Mouse (Mus musculus): ENCODE data around the gene Ifng.
"Not testable (repeated sequence)": the region's sequence is repeated elsewhere in the genome, so short reads cannot be mapped to it uniquely, and the experiment has no call there.

The Ifng gene

DNA sequence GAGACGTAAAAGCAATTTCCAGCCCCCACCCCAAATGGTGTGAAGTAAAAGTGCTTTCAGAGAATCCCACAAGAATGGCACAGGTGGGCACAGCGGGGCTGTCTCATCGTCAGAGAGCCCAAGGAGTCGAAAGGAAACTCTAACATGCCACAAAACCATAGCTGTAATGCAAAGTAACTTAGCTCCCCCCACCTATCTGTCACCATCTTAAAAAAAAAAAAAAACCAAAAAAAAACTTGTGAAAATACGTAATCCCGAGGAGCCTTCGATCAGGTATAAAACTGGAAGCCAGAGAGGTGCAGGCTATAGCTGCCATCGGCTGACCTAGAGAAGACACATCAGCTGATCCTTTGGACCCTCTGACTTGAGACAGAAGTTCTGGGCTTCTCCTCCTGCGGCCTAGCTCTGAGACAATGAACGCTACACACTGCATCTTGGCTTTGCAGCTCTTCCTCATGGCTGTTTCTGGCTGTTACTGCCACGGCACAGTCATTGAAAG, at the start of gene Ifng:
TSS of gene Ifng (plus strand) at position 305 of the 499 bp plus-strand sequence.
- DNase-seq (ENCODE audit: low spot score), result no peak

DNA sequence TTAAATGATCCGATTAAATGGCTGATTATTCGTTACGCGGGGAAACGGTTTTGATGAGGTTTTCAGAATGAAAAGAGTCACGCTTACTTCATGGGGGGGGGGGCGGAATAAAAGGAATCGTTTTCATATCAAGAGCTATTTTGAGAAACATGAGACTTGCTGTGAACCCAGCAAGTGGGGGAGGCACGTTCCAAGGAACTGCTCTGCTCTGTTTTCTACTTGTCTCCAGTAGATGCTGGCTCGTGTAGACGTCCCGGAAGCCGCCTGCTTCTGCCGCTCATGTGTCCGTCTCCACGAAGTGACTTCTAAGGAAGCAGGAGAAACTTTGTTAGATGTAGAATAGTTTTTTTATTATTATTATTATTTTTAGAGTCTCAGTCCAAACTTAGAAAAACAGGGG, 40.9 kb upstream of the Ifng start:
- no peak for DNase-seq (ENCODE audit: low spot score)

DNA sequence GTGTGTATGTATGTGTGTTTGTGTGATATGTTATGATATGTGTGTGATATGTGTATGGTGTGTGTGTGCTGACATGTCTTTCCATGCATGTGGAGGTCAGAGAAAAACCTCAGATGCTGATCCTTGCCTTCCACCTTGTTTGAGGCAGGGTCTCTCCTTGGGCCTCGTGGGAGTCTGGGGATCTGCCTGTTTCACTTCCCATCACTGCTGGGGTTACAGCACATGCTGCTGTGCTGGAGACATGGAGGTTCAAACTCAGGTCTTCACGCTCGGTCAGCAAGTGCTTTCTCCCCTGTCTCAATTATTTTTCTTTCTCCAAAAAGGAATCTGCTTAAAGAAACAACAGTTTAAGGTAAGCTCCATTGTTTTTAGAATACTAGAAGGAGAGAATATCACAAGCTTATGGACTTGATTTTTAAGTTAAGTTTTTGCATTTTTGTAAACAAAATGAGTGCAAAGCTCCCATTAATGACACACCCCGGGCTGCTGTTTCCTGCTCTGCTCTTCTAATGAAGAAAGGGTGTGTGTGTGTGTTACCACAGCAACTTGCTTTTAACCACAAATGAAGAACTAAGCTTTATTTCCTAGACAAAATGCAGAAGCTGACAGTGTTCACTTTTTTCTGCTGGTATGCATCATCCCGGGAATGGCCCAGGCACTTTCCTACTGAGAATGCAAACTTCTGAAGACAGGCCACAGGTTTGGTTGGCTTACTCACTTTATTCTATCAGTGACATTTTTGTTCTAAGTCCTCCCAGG, 34.2 kb upstream of the Ifng start:
- DNase-seq (ENCODE audit: low spot score), result no peak

DNA sequence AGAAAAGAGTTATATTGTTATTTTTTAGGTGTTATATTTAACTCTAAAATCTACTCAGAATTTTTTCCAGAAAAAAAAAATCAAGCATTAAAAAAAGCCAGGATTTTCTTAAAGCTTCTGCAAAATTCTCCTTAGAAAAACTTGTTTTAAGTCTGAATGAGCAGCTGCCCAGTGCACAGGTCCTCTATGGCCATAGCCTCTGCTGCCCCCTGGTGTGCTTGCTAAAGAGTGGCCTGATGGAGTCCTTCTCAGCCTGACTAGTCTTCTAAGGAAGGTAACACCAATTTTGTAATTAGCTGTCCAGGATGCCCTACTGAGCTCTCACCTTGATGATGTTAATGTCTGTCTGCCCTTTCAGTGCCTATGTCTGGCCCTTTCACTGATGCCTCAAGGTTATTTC, 29.5 kb upstream of the Ifng start:
- no peak for DNase-seq (ENCODE audit: low spot score)

- no peak for DNase-seq (ENCODE audit: low spot score)
These were observed 28.1 kb upstream of the Ifng start for GRCm38 (mm10) chr10:118412774-118413173.

- no peak for DNase-seq (ENCODE audit: low spot score)
These were observed 21.8 kb upstream of the Ifng start for GRCm38 (mm10) chr10:118419000-118419425.

DNA sequence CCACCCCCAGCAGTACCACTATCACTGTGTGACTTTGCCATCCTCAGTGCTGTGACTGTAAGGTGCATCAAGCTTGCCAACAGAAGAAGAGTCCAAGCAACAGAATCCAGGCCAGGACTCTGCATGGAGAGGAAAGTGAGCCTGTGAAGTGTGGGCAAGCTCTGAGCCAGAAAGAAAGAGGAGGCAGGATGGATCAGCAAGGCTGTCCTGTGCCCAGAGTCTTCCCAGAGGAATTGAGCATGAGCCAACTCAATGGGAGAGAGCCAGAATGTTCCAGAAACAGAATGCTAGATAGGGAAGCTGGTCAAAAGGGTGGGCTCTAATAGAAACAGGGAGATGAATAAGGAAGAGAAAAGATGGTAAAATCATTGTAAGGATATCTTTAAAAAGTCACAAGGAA, 19.9 kb upstream of the Ifng start:
- no peak for DNase-seq (ENCODE audit: low spot score)

DNA sequence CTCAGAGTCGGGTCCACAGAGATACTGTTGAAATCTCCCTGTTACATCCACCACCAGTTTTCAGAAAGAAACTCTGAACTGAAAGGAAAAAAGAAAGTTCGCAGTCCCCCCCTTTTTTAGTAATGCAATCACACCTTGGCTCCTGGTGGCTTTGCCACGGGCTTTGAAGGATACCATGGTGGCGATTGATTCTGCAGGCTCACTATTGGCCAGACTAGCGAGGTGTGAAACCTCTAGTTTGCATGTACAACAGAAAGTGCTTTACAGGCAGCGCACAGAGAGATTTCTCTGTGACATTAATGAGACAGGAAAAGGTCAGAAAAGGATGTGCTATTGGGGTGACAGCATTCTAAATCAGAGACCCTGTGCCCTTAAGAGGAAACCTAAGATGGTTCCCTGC, 5.3 kb upstream of the Ifng start:
- no peak for DNase-seq (ENCODE audit: low spot score)

DNA sequence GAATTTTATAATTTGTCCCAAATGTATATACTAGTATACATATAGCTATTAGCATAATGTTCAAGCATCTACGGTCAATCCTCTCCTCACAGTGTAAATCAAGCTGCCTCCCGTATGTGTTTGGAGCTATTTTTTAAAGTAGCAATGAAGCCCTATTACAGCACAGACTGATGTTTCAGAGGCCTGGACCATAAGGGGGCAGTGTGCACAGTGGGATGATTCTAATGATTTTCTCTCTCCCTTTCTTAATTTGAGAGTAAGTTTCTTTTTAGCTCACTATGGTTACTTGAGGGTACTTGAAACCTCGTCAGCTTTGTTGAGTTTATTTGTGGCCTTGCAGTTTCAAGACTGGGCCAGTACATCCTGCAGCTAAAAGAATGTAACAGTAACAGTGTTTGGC, 1.1 kb downstream of the Ifng start:
- DNase-seq (ENCODE audit: low spot score), result no peak

GRCm38 (mm10) chr10:118442999-118443398, 2.2 kb downstream of the Ifng start:
- DNase-seq (ENCODE audit: low spot score), result no peak

DNA sequence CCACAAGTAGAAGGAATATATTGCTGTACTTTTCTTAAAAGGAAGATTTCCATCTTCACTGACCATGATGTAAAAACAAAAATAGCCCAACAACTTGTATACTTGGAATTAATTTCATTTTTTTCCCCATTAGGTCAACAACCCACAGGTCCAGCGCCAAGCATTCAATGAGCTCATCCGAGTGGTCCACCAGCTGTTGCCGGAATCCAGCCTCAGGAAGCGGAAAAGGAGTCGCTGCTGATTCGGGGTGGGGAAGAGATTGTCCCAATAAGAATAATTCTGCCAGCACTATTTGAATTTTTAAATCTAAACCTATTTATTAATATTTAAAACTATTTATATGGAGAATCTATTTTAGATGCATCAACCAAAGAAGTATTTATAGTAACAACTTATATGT, 4.2 kb downstream of the Ifng start:
- DNase-seq (ENCODE audit: low spot score), result no peak

- DNase-seq (ENCODE audit: low spot score), result no peak
These were observed 4.7 kb downstream of the Ifng start for GRCm38 (mm10) chr10:118445502-118445901.

GRCm38 (mm10) chr10:118445978-118446377, 5.1 kb downstream of the Ifng start:
- no peak for DNase-seq (ENCODE audit: low spot score)

DNA sequence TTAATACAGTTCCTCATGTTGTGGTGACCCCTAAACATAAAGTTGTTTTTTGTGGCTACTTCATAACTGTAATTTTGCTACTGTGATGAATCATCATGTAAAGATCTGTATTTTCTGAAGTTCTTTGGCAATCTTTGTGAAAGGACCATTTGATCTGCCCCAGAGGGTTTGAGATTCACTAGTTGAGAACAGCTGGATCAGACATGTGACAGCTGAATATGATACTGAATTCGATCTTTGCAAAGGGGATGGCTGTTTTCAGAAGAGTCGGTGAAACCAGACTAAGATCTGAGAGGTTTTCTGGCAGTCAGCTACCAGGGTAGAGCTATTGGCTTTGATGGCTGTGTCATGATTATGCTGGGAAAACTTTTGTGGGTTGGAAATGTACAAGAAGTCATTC, 10.9 kb downstream of the Ifng start:
- no peak for DNase-seq (ENCODE audit: low spot score)

GRCm38 (mm10) chr10:118458729-118459128, 17.9 kb downstream of the Ifng start:
- DNase-seq (ENCODE audit: low spot score), result no peak

DNA sequence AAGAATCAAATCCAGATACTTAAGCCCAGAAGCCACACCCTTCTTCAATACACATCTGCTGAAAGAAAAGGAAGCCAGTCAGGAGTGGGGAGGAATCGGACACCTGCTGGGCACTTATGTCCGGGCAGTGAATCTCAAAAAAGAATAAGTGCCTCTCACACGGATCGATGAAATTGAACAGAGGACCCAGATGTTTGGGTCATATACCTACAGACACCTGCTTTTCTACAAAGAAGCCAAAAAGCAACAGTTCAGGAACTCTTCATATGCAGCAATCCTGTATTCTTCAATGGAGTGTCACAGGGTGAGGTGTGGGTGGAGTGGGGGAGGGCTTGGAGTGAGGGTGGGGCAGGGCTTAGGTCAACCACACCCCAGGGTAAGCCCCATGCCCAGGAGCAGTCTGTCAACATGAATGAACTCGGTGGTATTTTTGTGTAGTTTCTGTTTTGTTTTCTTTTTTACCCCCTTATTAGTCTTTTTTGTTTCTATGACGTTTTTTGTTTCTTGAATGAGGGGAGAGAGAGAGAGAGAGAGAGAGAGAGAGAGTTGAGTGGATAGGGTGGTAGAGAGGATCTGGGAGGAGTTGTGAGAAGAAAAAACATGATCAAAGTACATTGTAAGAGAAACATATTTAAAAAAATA, 20.4 kb downstream of the Ifng start:
- DNase-seq (ENCODE audit: low spot score), result no peak

- DNase-seq (ENCODE audit: low spot score), result no peak
These were observed 25.6 kb downstream of the Ifng start for GRCm38 (mm10) chr10:118466481-118466880.

DNA sequence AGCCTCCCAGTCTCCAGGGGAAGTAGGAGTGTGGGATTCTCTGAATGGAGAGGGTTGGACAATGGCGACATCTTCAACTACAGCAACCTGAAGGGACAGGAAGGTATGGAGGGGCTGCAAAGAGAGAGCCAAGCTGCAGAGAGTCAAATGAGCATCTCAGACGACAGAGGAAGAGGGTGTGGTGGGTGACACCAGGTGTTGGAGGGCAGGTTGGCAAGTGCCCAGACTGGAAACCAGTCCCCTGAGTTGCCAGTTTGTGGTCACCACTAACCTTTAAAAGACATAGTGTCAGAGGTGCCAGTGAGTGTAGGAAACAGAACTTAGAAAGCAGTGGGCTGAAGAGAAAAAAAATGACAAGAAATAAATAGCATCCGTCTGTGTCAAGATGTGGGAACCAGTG, 28.2 kb downstream of the Ifng start:
- no peak for DNase-seq (ENCODE audit: low spot score)

DNA sequence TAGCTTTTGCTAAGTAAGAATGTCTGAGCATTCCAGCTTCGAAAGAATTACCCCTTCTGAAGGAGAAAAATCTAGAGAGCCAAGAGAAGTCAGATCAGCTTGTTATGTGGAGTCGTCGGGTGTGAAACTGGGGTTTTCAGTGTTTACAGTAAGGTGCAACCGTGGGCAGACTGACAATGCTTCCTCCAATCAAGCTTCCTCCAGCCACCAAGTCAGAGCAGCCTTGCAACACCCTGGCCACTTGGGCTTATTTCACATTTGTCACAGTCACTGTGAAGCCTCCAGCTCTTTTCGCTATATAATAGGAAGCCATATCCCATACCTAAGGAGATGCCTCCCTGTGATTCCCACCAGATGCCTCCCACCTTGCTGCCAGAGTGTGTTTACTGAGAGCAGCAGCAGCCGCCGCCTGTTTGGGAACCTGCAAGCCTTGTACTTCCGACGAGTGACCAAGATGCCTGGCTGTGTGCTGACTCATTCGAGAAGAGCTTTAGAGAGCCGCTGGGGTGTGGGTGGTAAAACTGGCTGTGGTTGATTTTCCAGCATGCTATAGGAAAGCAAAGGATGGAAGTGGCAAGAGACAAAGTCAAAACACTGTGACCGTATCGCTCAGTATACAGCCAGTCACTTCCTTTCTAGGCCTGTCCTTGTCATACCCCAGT, 29.6 kb downstream of the Ifng start:
- no peak for DNase-seq (ENCODE audit: low spot score)

- DNase-seq (ENCODE audit: low spot score), result not testable (repeated sequence)
These were observed 32.0 kb downstream of the Ifng start for GRCm38 (mm10) chr10:118472846-118473245.

DNA sequence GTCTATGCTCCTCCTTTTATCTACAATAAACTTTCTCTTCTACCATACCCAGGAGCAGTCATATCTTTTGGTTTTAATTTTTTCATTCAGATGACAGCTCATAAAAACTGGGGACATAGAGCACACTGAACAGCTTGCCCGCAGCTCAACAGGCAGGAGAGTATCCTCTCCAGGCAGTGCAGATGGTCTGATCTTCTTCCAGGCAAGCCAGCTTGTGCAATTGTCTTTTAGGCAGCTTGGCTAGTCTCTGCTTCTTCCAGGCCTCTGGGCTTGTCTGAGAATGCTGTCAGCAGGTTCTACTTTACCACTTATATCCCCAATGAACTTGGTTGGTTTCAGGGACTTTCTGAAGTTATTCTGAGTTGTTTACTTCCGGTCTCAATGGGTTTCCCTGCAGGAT, 35.9 kb downstream of the Ifng start:
- no peak for DNase-seq (ENCODE audit: low spot score)

DNA sequence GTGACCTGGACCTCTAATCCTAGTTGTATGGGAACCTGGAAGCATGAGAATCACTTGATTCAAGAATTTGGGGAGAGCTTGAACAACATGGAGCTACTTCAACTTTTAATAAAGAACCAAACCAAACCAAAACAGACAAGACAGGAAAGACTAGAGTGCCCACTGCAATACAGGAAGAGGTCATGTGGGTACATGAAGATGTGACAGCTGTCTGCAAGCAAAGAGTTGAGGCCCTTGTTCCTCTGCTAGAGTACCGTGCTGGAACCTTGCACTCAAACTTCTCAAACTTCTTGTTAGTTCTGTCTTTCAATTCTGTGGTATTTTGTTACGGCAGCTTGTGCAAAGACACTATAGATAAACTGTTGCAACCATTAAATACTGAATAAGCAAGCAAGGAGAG, 36.5 kb downstream of the Ifng start:
- DNase-seq (ENCODE audit: low spot score), result no peak

- DNase-seq (ENCODE audit: low spot score), result no peak
These were observed 38.4 kb downstream of the Ifng start for GRCm38 (mm10) chr10:118479244-118479643.

Data from urinary bladder, postnatal 25 days (tissue).